Mouse (Mus musculus): Measurements from ENCODE around the gene Slc8a1. TPM values are rescaled to one million over a fixed set of nuclear protein-coding genes. Genes with fewer than 3 reads are reported as not detected.

The Slc8a1 gene
- polyA plus RNA-seq, 1 experiment from 2014 or later = not detected

DNA sequence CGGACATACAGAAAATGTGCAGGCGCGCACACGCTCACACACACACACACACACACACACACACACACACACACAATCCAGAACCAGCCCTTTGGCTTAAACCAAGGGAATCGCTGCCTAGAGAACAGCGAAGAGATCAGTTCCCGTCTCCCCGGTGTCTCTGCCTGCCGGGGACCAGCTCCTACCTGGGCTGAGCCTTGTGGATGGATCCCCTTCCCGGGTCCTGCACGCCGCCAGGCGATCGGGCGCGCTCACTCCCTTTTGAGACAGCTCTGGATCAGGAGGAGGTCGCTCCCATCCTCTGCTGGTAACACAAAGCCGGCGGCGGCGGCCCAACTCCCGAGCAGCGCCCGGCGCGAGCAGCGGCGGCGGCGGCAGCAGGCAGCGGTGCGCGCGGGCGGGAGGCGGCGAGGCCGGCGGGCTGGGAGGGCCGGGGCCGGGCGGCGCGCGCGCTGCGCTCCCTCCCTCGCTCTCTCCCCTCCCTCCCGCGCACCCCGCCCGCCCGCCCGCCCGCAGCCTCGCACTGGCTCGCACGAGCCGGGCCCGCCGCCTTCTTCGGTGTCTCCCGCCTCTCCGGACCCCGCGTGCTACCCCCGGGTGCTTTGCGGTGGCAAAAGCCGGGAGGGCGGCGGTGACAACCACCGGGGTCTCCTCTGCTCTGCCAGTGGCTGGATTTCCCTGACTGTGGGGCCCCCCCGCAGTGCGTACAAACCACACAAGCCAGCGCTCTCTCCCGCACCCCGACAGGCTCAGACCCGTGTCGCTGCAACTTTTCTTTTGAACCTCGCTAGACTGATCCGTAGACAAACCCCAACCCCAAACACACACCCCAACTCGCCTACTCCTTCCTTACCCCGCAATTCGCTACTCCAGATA lies 68.1 kb downstream of the Slc8a1 start:
- POLR2A ChIA-PET = no interaction called here
- CTCF ChIA-PET = no interaction called here
- in situ Hi-C loops (cut with MboI; ENCODE audit: low pct_unique_long_range_greater_than_20kb) = loop anchor here (25.0 kb wide), 1 partner anchor 1292 kb away; no protein-coding TSS in a partner anchor
- ATAC-seq (no peak), DNase-seq (ENCODE audit: low read depth, low spot score) (no peak)
- H3K27me3 ChIP-seq = peaks cover 39% of the 10 kb centered on the region
- no peak for TF ChIP-seq CTCF (IDR thresholded peaks at IDR 0.05)

DNA sequence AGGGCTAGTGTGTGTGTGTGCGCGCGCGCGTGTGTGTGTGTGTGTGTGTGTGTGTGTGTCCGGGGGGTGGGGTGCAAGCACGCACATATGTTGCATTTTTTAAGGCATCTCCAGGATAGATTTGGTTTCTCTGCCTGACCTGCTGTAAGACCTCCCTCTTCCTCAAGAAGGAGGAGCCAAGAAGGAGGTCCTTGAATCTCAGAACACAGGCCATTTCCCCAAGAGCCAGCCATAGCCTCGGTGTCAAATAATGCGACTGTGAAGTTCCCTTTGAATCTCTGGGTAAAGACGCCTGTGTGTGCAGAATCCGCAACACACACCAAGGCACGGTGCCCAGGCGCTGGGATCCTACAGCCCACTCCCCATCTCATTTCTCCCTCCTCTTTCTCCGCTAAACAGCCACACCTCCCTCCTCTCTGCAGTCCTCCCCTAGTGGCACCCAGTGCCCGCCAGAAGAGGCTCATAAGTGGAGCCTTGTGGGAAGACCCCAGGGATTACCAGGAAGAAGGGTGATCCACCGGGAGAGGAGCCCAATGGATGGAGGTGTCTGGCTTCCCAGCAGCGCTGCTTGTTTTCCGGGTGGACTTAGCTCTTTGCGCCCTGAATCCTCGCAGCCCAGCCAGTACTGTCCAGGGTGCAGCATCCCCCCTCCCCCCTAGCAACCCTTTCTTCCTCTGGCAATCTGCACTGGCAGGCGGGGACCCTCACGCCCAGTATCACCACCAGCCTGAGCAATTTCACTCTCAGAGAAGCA lies 68.9 kb downstream of the Slc8a1 start:
- DNase-seq (ENCODE audit: low read depth, low spot score) = no peak
- no peak for ATAC-seq
- CTCF ChIA-PET = no interaction called here
- H3K27me3 ChIP-seq = peaks cover 34% of the 10 kb centered on the region
- POLR2A ChIA-PET = no interaction called here
- no peak for TF ChIP-seq CTCF (IDR thresholded peaks at IDR 0.05)
- in situ Hi-C loops (cut with MboI; ENCODE audit: low pct_unique_long_range_greater_than_20kb) = loop anchor here (25.0 kb wide), 1 partner anchor 1293 kb away; no protein-coding TSS in a partner anchor

DNA sequence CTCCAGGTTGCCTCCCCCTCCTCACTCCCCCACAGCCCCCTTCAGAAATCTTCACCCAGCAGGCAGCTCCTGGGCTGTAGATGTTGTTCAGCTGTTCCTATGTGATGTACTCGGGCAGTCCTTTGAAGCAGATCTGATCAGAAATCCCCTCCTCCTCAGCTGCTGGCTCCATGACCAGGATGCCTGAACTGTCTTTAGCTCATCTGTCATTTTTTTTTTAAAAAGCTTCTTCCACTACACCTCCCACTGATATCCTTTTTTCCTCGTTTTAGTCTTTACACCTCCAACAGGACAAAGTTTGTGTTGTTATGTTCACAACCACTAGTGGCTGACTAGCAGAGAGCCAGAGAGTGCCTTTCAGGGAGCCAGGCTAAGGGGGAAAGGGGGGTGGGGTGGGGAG lies 69.7 kb downstream of the Slc8a1 start:
- no peak for TF ChIP-seq CTCF (IDR thresholded peaks at IDR 0.05)
- POLR2A ChIA-PET = no interaction called here
- ATAC-seq (no peak), DNase-seq (ENCODE audit: low read depth, low spot score) (no peak)
- in situ Hi-C loops (cut with MboI; ENCODE audit: low pct_unique_long_range_greater_than_20kb) = loop anchor here (25.0 kb wide), 1 partner anchor 1294 kb away; no protein-coding TSS in a partner anchor
- CTCF ChIA-PET = no interaction called here
- peaks cover 34% of the 10 kb centered on the region for H3K27me3 ChIP-seq

DNA sequence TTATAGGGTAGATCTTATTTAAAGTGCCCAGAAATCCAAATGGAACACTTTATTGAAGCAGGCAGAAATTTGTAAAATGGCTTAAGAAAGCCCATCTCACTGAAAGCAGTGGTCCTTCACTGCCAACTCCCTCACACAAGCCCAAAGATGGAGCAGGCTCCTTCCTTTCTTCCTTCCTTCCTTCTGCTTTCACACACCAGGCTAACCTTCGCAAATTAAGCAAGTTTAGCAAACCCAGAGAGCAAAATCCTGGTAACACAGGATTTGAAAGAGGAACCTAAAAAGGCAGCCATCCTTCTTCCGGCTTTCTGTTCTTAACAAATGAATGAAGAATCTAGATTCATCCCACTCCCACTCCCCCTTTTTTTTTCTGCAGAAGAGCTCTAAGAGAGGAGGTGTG lies 70.2 kb downstream of the Slc8a1 start:
- peaks cover 34% of the 10 kb centered on the region for H3K27me3 ChIP-seq
- ChIA-PET CTCF (no interaction called here), POLR2A (no interaction called here)
- in situ Hi-C loops (cut with MboI; ENCODE audit: low pct_unique_long_range_greater_than_20kb) = loop anchor here (25.0 kb wide), 1 partner anchor 1294 kb away; no protein-coding TSS in a partner anchor
- DNase-seq (ENCODE audit: low read depth, low spot score) (no peak), ATAC-seq (no peak)
- TF ChIP-seq CTCF (IDR thresholded peaks at IDR 0.05) = no peak

DNA sequence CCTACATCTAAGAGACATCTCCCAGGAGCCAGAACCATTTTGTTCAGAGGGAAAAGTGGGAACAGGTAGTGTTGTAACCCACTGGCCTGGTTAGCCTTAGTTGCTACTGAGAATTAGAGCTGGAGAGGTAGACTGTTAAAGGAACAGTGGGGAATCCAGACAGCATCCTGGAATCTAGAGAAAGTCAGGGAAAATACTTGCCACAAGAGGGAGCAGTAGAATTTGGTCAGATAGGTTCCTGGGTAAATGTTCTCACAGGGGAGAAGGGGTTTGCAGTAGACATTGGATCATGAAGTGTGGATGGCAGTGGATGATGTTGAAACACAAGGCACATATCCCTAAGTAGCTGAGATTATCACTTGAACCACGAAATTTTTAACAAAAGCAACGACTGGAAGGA lies 71.6 kb downstream of the Slc8a1 start:
- H3K27me3 ChIP-seq = peaks cover 29% of the 10 kb centered on the region
- ATAC-seq (no peak), DNase-seq (ENCODE audit: low read depth, low spot score) (no peak)
- TF ChIP-seq CTCF (IDR thresholded peaks at IDR 0.05) = peak; percentile 39
- ChIA-PET POLR2A (no interaction called here), CTCF (no interaction called here)
- in situ Hi-C loops (cut with MboI; ENCODE audit: low pct_unique_long_range_greater_than_20kb) = loop anchor here (25.0 kb wide), 1 partner anchor 1296 kb away; no protein-coding TSS in a partner anchor

DNA sequence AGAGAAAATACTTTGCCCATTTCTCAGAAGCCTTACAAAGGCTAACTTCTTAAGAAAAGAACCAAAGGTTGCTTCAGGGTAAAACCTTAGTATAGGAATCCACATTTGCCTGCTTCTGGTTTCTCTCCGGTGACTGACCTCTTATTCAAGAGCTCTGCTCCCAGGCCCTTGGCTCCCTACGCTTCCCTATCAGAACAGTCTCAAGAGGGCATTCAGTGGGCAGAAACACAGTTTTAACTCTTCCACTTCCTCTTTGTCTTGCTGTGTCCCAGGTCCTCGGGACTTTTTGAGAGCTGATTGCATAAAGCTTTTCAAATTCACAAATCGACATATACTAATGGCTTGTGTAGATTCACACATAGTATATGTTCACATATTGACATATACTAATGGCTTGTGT lies 73.3 kb downstream of the Slc8a1 start:
- no peak for TF ChIP-seq CTCF (IDR thresholded peaks at IDR 0.05)
- ChIA-PET POLR2A (no interaction called here), CTCF (no interaction called here)
- in situ Hi-C loops (cut with MboI; ENCODE audit: low pct_unique_long_range_greater_than_20kb) = loop anchor here (25.0 kb wide), 1 partner anchor 1297 kb away; no protein-coding TSS in a partner anchor
- DNase-seq (ENCODE audit: low read depth, low spot score) = no peak
- ATAC-seq = no peak
- H3K27me3 ChIP-seq = peaks cover 17% of the 10 kb centered on the region

DNA sequence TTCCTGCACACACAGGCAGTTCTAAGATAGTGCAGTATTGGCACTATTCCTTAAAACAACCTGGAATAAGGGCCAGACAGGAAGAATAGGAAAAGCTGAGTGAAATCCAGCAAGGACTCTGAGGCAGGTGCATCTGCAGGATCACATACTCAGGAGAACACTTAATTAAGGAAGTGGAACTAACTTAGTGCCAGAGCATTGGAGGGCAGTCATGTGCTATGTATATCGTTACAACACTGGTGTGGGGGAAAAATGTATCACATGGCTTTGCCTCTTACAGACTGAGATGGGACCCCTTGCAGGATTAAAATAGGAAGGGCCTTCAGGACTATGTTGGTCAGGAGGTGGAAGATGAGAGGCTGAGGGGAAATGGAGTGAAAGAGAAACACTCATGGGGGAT lies 80.3 kb downstream of the Slc8a1 start:
- ChIA-PET CTCF (no interaction called here), POLR2A (no interaction called here)
- TF ChIP-seq CTCF (IDR thresholded peaks at IDR 0.05) = no peak
- in situ Hi-C loops (cut with MboI; ENCODE audit: low pct_unique_long_range_greater_than_20kb) = loop anchor here (25.0 kb wide), 1 partner anchor 1304 kb away; no protein-coding TSS in a partner anchor
- DNase-seq (ENCODE audit: low read depth, low spot score) (no peak), ATAC-seq (no peak)
- H3K27me3 ChIP-seq = no peaks in the 10 kb centered on the region

DNA sequence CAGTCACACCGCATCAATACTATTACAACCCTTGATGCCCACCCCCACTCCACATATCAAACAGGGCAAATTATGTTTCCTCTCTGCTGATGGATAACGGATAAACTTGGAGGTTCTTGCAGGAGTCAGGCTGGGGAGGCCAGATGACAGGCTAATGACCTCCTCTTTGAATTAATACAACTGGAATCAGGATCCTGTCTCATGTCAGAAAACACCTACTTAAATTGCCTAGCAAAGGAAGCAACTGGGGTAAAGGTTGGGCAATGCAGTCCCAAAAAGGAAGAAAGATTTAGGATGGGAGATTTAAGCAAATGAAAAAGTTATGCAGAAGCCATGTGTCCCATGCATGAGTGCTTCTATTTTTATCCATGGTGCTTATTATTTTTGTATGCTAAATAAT lies 83.6 kb downstream of the Slc8a1 start:
- H3K27me3 ChIP-seq = peaks cover 3% of the 10 kb centered on the region
- TF ChIP-seq CTCF (IDR thresholded peaks at IDR 0.05) = no peak
- ATAC-seq (no peak), DNase-seq (ENCODE audit: low read depth, low spot score) (no peak)
- in situ Hi-C loops (cut with MboI; ENCODE audit: low pct_unique_long_range_greater_than_20kb) = loop anchor here (25.0 kb wide), 1 partner anchor 1308 kb away; no protein-coding TSS in a partner anchor
- CTCF ChIA-PET = no interaction called here
- POLR2A ChIA-PET = no interaction called here

DNA sequence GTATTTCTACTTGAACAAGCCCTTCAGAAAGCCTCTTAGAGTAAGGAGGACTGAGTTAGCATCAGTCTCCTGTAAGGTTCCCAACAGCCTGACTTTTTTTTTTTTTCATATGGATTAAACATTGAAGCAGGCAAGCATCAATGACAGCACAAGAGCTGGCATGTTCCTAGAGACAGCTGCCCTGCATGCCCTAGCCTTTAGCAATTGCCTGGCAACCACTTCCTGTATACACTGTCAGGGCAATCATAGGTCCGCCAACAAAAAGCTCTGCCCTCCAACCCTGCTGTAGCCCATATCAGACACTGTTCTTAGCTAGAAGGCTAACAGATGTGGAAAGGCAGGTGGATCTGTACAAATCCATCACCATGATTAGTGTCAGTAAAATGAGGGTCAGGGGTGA lies 85.2 kb downstream of the Slc8a1 start:
- peaks cover 3% of the 10 kb centered on the region for H3K27me3 ChIP-seq
- DNase-seq (ENCODE audit: low read depth, low spot score) = no peak
- in situ Hi-C loops (cut with MboI; ENCODE audit: low pct_unique_long_range_greater_than_20kb) = loop anchor here (25.0 kb wide), 1 partner anchor 1309 kb away; no protein-coding TSS in a partner anchor
- ChIA-PET POLR2A (no interaction called here), CTCF (no interaction called here)
- no peak for TF ChIP-seq CTCF (IDR thresholded peaks at IDR 0.05)
- ATAC-seq = no peak

DNA sequence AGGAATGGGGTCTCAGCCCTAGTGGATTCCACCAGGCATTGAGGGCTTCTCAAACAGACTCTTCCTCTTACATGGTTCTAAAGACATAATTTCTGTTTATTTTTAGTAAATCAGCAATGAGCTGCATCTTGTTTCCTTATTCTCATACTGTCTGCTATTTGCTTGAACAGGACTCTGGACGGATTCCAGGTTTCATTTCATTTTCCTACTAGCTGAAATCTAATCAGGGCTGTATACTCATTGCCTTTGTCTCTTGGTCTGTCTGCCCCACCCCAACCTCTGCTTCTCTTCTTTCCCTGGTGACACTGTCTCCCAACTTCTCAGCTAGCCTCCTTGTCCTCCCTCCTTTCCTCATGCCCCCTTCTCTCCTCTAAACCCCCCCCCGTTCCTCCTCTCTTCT lies 101.4 kb downstream of the Slc8a1 start:
- in situ Hi-C loops (cut with MboI; ENCODE audit: low pct_unique_long_range_greater_than_20kb) = no loop called here
- ATAC-seq (no peak), DNase-seq (ENCODE audit: low read depth, low spot score) (no peak)
- TF ChIP-seq CTCF (IDR thresholded peaks at IDR 0.05) = no peak
- POLR2A ChIA-PET = no interaction called here
- CTCF ChIA-PET = no interaction called here
- no peaks in the 10 kb centered on the region for H3K27me3 ChIP-seq

DNA sequence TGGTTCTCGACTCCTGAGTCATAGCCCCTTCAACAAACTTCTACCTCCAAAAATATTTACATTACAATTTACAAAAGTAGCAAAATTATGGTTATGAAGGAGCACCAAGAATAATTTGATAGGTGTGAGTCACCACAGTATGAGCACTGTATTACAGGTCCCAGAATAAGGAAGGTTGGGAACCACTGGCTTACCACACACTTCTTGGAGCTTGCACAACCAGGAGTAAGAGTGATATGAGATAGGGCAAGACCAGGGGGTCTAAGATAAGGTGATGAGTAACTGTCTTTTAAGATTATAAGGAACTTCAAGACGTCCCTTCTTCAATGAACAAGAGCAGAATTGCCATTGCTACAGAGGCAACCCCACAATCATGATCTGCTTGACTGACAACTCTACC lies 107.7 kb downstream of the Slc8a1 start:
- CTCF ChIA-PET = no interaction called here
- in situ Hi-C loops (cut with MboI; ENCODE audit: low pct_unique_long_range_greater_than_20kb) = no loop called here

More for the DNA sequence above, 107.7 kb downstream of the Slc8a1 start:
- H3K27me3 ChIP-seq = no peaks in the 10 kb centered on the region
- ATAC-seq (no peak), DNase-seq (ENCODE audit: low read depth, low spot score) (no peak)
- TF ChIP-seq CTCF (IDR thresholded peaks at IDR 0.05) = no peak
- POLR2A ChIA-PET = no interaction called here

Measured in Patski (cell line).